Mouse (Mus musculus): ENCODE data around the gene Gm45140.

- no peak for TF ChIP-seq NRF1 (IDR thresholded peaks at IDR 0.05; ENCODE audit: low read depth, low read length)
- no peak for TF ChIP-seq CTCF (conservative IDR thresholded peaks at IDR 0.05 in 1 of 2, IDR thresholded peaks at IDR 0.05 in 1 of 2; ENCODE audit: low read depth in 2 of 2, low read length in 2 of 2)
- TF ChIP-seq EP300 (IDR thresholded peaks at IDR 0.05; ENCODE audit: low read length): no peak
- no peak for TF ChIP-seq POLR2A (IDR thresholded peaks at IDR 0.05; ENCODE audit: low read depth, low read length)
- no peak for TF ChIP-seq TCF12 (IDR thresholded peaks at IDR 0.05; ENCODE audit: low read depth, low read length)
- TF ChIP-seq POLR2AphosphoS2 (IDR thresholded peaks at IDR 0.05; ENCODE audit: low read depth, low read length): no peak
- TF ChIP-seq RCOR1 (conservative IDR thresholded peaks at IDR 0.05; ENCODE audit: low read depth, low read length): no peak
- TF ChIP-seq MYC (IDR thresholded peaks at IDR 0.05; ENCODE audit: low read depth, low read length): no peak
- no peak for TF ChIP-seq ZMIZ1 (IDR thresholded peaks at IDR 0.05; ENCODE audit: low read depth, low read length)
- no peak for TF ChIP-seq RAD21 (IDR thresholded peaks at IDR 0.05; ENCODE audit: low read depth, low read length)
- TF ChIP-seq CHD2 (IDR thresholded peaks at IDR 0.05; ENCODE audit: low read length): no peak
- TF ChIP-seq BHLHE40 (IDR thresholded peaks at IDR 0.05; ENCODE audit: low read depth, low read length): no peak
- TF ChIP-seq ELF1 (IDR thresholded peaks at IDR 0.05; ENCODE audit: low read depth, low read length): no peak
- TF ChIP-seq USF2 (conservative IDR thresholded peaks at IDR 0.05; ENCODE audit: low read depth, low read length): no peak
Measured at GRCm38 (mm10) chr6:87744632-87745031, 91.0 kb downstream of the Gm45140 start.

Measured in CH12.LX (cell line).